Mouse (Mus musculus): Measurements from ENCODE around the gene Tfap4. TPM values are rescaled to one million over a fixed set of nuclear protein-coding genes. Genes with fewer than 3 reads are reported as not detected.

Tfap4 gene
- polyA plus RNA-seq, 1 experiment, result 12.0 TPM

- Histone ChIP-seq H3K4me1 (replicated peaks; ENCODE audit: control insufficient read depth, insufficient read depth, low read length) (no peaks in the 10 kb centered on the region), H3K27ac (ENCODE audit: control insufficient read depth, insufficient read depth, low read length) (no peak overlapping the region), H3K4me3 (ENCODE audit: control insufficient read depth, insufficient read depth, low read length) (no peak overlapping the region), H3K36me3 (ENCODE audit: control insufficient read depth, insufficient read depth, low read length) (no peaks in the 10 kb centered on the region), H3K27me3 (ENCODE audit: control insufficient read depth, insufficient read depth, low read length) (no peaks in the 10 kb centered on the region)
- WGBS, result 96% methylated on average over 1 of the region's 1 CpGs
- TF ChIP-seq POLR2A (IDR thresholded peaks at IDR 0.05; ENCODE audit: control insufficient read depth, extremely low read depth, insufficient read depth, low read length, poor library complexity) (no peak), CTCF (IDR thresholded peaks at IDR 0.05; ENCODE audit: borderline replicate concordance, control insufficient read depth, extremely low read depth, insufficient read depth, low read length, poor library complexity) (no peak)
- no peak for DNase-seq
These were observed 43.8 kb upstream of the Tfap4 start for GRCm38 (mm10) chr16:4603453-4603837.

GRCm38 (mm10) chr16:4602766-4603452 is 43.3 kb upstream of the Tfap4 start:
- DNase-seq, result no peak
- no peaks in the 10 kb centered on the region for H3K27me3 ChIP-seq (ENCODE audit: control insufficient read depth, insufficient read depth, low read length)
- no peak for TF ChIP-seq POLR2A (IDR thresholded peaks at IDR 0.05; ENCODE audit: control insufficient read depth, extremely low read depth, insufficient read depth, low read length, poor library complexity)
- TF ChIP-seq CTCF (IDR thresholded peaks at IDR 0.05; ENCODE audit: borderline replicate concordance, control insufficient read depth, extremely low read depth, insufficient read depth, low read length, poor library complexity), result no peak
- H3K36me3 ChIP-seq (ENCODE audit: control insufficient read depth, insufficient read depth, low read length), result no peaks in the 10 kb centered on the region
- H3K27ac ChIP-seq (ENCODE audit: control insufficient read depth, insufficient read depth, low read length), result no peak overlapping the region
- WGBS, result 91% methylated on average over 7 of the region's 7 CpGs
- H3K4me3 ChIP-seq (ENCODE audit: control insufficient read depth, insufficient read depth, low read length), result no peak overlapping the region
- H3K4me1 ChIP-seq (replicated peaks; ENCODE audit: control insufficient read depth, insufficient read depth, low read length), result no peaks in the 10 kb centered on the region

GRCm38 (mm10) chr16:4602189-4602588 is 42.5 kb upstream of the Tfap4 start:
- Histone ChIP-seq H3K4me1 (replicated peaks; ENCODE audit: control insufficient read depth, insufficient read depth, low read length) (no peaks in the 10 kb centered on the region), H3K36me3 (ENCODE audit: control insufficient read depth, insufficient read depth, low read length) (no peaks in the 10 kb centered on the region), H3K4me3 (ENCODE audit: control insufficient read depth, insufficient read depth, low read length) (no peak overlapping the region), H3K27me3 (ENCODE audit: control insufficient read depth, insufficient read depth, low read length) (no peaks in the 10 kb centered on the region), H3K27ac (ENCODE audit: control insufficient read depth, insufficient read depth, low read length) (no peak overlapping the region)
- DNase-seq, result no peak
- TF ChIP-seq CTCF (IDR thresholded peaks at IDR 0.05; ENCODE audit: borderline replicate concordance, control insufficient read depth, extremely low read depth, insufficient read depth, low read length, poor library complexity), result no peak
- WGBS, result 82% methylated on average over 3 of the region's 3 CpGs

GRCm38 (mm10) chr16:4600701-4601310 is 41.2 kb upstream of the Tfap4 start:
- Histone ChIP-seq H3K4me3 (ENCODE audit: control insufficient read depth, insufficient read depth, low read length) (no peak overlapping the region), H3K27ac (ENCODE audit: control insufficient read depth, insufficient read depth, low read length) (no peak overlapping the region), H3K4me1 (replicated peaks; ENCODE audit: control insufficient read depth, insufficient read depth, low read length) (no peaks in the 10 kb centered on the region), H3K36me3 (ENCODE audit: control insufficient read depth, insufficient read depth, low read length) (no peaks in the 10 kb centered on the region), H3K27me3 (ENCODE audit: control insufficient read depth, insufficient read depth, low read length) (no peaks in the 10 kb centered on the region)
- 95% methylated on average over 9 of the region's 9 CpGs for WGBS
- DNase-seq, result no peak
- TF ChIP-seq POLR2A (IDR thresholded peaks at IDR 0.05; ENCODE audit: control insufficient read depth, extremely low read depth, insufficient read depth, low read length, poor library complexity) (no peak), CTCF (IDR thresholded peaks at IDR 0.05; ENCODE audit: borderline replicate concordance, control insufficient read depth, extremely low read depth, insufficient read depth, low read length, poor library complexity) (no peak)

- peaks cover 8% of the 10 kb centered on the region for H3K4me1 ChIP-seq (replicated peaks; ENCODE audit: control insufficient read depth, insufficient read depth, low read length)
- H3K4me3 ChIP-seq (ENCODE audit: control insufficient read depth, insufficient read depth, low read length), result no peak overlapping the region
- H3K27me3 ChIP-seq (ENCODE audit: control insufficient read depth, insufficient read depth, low read length), result no peaks in the 10 kb centered on the region
- DNase-seq, result no peak
- 85% methylated on average over 3 of the region's 3 CpGs for WGBS
- no peak overlapping the region for H3K27ac ChIP-seq (ENCODE audit: control insufficient read depth, insufficient read depth, low read length)
- TF ChIP-seq POLR2A (IDR thresholded peaks at IDR 0.05; ENCODE audit: control insufficient read depth, extremely low read depth, insufficient read depth, low read length, poor library complexity) (no peak), CTCF (IDR thresholded peaks at IDR 0.05; ENCODE audit: borderline replicate concordance, control insufficient read depth, extremely low read depth, insufficient read depth, low read length, poor library complexity) (no peak)
- no peaks in the 10 kb centered on the region for H3K36me3 ChIP-seq (ENCODE audit: control insufficient read depth, insufficient read depth, low read length)
These were observed 40.0 kb upstream of the Tfap4 start for GRCm38 (mm10) chr16:4599616-4600015.

GRCm38 (mm10) chr16:4598891-4599543 is 39.4 kb upstream of the Tfap4 start:
- Histone ChIP-seq H3K4me3 (ENCODE audit: control insufficient read depth, insufficient read depth, low read length) (no peak overlapping the region), H3K4me1 (replicated peaks; ENCODE audit: control insufficient read depth, insufficient read depth, low read length) (peaks cover 8% of the 10 kb centered on the region), H3K27me3 (ENCODE audit: control insufficient read depth, insufficient read depth, low read length) (no peaks in the 10 kb centered on the region), H3K27ac (ENCODE audit: control insufficient read depth, insufficient read depth, low read length) (no peak overlapping the region), H3K36me3 (ENCODE audit: control insufficient read depth, insufficient read depth, low read length) (no peaks in the 10 kb centered on the region)
- no peak for DNase-seq
- WGBS, result 75% methylated on average over 6 of the region's 6 CpGs
- TF ChIP-seq CTCF (IDR thresholded peaks at IDR 0.05; ENCODE audit: borderline replicate concordance, control insufficient read depth, extremely low read depth, insufficient read depth, low read length, poor library complexity) (no peak), POLR2A (IDR thresholded peaks at IDR 0.05; ENCODE audit: control insufficient read depth, extremely low read depth, insufficient read depth, low read length, poor library complexity) (no peak)
